Mouse (Mus musculus) embryo, embryonic 9.5 days (tissue): ENCODE measurements around the gene Rnf227.
"Not testable (repeated sequence)": the region's sequence is repeated elsewhere in the genome, so short reads cannot be mapped to it uniquely, and the experiment has no call there.

Experiments
- DNase-seq: peaks from one replicate; pipeline ENCODE4 v3.0.0-alpha.2; 2017; ENCODE audit errors: extremely low spot score

The Rnf227 gene

DNA sequence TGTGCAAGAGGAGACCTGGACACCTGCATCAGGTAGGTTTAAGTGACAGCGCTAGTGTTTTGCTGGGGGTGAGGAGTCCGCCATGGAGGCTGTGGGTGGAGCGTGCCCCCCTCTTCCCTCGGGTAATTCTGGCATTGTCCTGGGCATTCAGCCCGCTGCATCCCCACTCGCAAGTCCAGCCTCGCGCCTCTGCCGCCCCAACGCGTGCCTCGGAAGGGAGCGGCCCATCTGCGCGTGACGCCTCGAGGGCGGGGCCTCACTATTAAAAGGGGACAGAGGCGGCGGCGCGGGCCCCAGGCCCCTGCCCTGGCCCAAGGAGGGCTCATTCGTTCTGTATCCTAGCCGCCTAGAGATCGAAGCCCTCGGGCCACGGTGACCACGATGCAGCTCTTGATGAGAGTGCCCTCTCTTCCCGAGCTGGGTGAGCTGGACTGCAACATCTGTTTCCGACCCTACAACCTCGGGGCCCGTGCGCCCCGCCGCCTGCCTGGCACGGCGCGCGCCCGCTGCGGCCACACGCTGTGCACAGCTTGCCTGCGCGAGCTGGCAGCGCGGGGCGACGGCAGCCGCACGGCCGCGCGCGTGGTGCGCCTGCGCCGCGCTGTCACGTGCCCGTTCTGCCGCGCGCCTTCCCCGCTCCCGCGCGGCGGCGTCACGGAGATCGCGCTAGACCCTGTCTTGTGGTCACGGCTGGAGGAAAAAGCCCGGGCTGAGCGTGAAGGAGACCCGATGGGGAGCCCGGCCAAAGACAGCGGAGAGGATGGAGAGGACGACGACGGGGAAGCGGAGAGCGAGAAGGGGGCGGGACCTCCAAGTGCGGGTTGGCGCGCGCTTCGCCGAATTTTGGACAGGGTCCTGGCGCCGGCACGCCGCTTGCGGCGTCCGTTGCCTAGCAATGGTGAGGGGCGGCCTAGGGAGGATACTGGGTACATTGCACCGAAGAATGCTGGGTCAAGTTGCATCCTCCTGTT is at the start of gene Rnf227:
TSS of gene Rnf227 (plus strand) at position 301 of the 971 bp plus-strand sequence.
- DNase-seq, result peak; percentile 84

DNA sequence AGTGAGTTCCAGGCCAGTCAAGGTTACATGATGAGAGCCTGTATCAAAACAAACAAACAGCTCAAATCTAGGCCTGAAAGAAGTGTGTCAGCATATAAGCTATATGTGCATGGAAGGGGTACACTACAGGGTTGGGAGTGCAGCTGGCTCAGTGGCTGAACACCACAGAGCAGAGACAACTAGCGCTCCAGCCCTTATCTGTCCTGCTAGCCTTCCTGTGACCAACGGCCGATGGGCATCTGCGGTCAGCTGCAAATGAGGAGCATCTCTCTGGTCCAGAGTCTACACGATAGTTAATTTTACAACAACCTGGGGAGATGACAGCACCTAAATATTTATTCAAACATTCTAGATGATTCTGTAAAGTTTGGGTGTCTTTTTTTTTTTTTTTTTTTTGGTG is 49.1 kb upstream of the Rnf227 start:
- DNase-seq, result no peak

DNA sequence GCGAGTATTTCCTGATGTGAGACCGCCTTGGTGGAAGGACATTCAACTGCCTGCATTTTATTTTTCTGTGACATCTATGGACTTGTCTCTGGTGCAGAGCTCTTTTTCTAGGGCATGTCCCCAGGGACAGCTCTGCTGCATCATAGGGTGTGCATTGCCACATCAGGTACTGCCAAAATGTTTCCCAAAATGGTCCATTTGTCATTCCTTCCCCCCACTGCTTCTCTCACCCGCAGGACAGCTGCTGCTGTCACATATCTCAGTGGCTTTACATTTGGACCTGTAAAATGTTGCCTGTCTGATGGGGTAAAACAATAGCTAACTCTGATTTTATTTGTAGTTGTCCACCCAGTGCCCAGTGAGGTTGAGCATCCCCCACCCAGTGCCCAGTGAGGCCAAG is 45.0 kb upstream of the Rnf227 start:
- no peak for DNase-seq

DNA sequence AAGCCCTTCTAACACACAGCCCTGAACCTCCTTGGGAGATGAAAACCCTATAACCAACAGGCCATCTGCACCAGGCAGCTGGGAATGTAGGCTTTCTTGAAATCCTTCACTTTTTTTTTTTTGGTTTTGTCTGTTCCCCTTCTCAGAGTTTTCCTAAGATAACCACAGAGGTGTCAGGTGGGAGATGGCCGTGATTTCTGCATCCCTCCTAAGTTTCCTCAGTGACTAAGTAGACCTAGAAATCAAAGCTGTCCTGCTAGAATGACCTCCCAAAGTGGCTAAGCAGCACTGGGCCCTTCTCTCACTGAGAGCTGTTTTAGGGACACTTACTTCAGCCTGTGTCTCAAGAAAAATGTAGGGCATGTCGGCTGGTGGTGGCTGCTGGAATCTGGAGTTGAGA is 42.5 kb upstream of the Rnf227 start:
- no peak for DNase-seq

DNA sequence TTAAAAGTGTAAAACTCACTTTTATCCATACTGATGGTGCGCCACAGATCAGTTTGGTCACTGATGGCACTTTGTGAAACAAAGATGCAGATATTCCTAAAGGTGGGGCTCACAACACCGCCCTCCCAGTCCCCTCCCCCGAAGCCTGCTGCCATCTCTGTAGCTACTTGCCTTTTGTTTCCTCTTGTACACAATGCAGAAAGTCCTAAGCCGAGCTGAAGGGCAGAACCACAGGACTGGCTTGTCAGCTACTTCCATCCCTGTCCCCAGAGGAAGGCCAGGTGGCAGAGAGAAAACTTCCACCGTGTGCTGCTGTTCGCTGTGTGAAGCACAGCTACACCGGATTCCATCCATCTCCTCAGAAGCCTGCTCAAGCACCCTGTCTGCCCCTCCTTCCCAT is 42.0 kb upstream of the Rnf227 start:
- DNase-seq, result no peak

DNA sequence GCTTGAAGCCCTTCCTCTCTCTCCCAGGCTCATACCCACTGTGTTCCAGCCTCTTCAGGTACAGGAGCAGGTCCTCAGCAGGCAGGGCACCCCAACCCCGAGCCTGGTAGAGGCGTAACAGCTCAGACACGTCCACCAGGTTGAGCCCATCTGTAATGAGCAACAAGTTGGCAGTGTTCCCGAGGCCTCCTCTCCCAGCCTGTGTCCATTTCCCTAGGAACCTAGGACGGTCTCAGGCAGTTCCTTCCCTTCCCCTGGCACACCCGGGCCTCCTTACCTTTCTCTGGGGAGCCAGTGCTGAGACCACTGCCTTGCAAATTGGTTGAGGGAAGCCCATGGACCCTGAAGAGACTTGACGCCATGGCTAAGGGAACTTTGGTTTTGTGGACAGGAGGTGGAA is 37.4 kb upstream of the Rnf227 start:
- DNase-seq, result no peak

DNA sequence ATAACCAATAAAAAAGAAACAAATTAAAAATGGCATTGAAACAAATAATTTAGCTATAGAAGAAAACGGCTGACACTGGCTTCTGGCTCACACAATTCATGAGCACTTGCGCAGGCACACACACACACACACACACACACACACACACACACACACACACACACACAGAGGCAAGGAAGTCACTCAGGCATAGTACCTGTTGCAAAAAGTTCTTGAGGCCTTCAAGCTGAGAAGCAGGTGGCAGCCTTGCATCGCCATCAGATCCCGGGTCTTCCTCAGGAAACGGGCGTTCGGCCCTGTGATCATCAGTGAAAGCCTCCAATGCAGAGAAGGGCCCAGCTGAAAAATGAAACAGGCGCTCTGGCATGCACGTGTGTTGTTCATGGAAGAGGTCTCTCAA is 35.0 kb upstream of the Rnf227 start:
- DNase-seq, result no peak

DNA sequence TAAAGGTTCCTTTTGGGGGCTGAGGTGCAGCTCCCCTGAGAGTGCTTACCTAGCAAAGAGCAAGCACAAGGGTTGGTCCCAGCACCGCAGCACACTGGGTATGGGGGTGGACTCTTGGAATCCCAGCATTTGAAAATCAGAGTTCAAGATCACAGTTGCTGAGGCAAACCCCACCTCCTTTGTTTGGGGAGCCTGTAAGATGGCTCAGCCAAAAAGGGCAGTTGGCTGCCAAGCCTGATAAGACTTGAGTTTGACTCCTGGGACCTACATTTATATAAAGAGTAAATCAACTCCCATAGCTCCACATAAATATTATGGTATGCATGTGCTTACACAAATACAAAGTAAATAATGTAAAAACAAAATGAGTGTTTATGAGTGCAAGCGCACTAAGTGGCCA is 34.2 kb upstream of the Rnf227 start:
- DNase-seq, result no peak

DNA sequence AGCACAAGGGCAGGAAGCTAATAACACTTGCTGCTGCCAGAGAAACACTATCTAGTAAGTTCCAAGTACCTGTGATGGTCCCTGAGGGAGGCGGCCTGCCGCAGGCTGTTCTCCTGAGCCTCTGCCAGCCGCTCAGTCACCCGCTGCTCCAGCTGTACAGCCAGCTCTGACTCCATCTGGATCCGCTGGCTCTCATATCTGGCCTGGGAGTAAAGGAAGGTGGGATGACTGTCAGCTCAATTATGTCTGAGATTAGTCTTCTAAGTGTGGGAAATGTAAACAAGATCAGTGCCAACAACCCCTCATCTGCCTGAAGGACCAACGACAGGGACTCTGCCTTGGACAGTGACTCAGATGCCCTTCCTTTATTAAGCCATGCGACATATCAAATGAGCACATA is 29.0 kb upstream of the Rnf227 start:
- no peak for DNase-seq

DNA sequence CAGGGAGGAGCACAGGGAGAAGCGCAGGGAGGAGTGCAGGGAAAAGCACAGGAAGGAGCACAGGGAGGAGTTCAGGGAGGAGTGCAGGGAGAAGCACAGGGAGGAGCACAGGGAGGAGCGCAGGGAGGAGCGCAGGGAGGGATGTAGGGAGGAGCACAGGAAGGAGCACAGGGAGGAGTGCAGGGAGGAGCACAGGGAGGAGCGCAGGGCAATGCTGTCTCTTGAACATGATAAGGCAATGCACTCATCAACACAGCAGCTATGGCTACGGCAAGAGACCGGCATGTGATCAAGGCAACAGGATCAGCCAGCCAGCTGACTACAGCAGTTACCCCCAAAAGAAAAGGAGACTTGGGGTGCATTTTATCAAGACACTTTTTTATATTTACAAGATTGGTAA is 23.9 kb upstream of the Rnf227 start:
- DNase-seq, result no peak

DNA sequence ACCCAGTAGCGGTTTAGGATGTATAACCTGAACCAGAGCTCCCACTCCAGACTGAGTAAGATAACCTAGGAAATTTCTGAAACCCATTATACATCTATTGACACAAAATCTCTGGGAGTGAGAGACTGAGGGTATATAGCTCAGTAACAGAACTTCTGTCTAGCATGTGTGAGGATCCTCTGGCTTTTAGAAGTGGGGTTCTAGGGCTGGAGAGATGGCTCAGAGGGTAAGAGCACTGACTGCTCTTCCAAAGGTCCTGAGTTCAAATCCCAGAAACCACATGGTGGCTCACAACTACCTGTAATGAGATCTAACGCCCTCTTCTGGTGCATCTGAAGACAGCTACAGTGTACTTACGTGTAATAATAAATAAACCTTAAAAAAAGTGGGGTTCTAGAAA is 22.3 kb upstream of the Rnf227 start:
- not testable (repeated sequence) for DNase-seq

DNA sequence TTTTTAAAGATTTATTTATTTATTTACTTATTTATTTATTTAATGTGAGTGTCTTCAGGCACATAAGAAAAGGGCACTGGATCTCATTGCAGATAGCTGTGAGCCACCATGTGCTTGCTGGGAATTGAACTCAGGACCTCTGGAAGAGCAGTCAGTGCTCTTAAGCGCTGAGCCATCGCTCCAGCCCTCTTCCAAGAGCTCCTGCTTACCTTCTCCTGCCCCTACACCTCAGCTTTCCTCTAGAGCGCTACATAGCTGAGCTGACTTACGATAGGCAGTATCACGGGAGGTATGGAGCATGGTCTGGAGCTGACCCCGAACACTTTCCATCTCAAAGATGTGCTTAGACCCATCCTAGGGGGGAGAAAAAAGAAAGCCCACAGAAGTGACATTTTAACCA is 18.7 kb upstream of the Rnf227 start:
- DNase-seq, result no peak

DNA sequence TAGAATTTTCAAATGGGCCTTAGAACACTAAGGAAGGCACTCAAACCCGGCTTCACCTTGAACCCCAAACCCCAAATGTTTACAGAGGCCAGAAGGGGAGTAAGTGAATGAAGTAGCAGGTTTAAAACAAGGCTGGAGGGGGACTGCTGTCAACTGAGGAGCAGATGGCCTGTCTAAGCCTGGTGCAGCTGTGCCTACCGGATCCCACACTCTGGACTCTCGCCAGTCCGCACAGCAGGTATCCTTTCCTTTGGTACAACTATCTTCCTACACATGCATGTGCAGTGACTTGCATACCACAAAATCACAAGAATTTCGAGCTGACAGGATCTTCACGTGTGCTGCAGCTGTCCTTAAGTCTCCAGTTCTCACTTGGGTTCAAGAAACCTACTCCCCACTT is 18.3 kb upstream of the Rnf227 start:
- DNase-seq, result no peak

DNA sequence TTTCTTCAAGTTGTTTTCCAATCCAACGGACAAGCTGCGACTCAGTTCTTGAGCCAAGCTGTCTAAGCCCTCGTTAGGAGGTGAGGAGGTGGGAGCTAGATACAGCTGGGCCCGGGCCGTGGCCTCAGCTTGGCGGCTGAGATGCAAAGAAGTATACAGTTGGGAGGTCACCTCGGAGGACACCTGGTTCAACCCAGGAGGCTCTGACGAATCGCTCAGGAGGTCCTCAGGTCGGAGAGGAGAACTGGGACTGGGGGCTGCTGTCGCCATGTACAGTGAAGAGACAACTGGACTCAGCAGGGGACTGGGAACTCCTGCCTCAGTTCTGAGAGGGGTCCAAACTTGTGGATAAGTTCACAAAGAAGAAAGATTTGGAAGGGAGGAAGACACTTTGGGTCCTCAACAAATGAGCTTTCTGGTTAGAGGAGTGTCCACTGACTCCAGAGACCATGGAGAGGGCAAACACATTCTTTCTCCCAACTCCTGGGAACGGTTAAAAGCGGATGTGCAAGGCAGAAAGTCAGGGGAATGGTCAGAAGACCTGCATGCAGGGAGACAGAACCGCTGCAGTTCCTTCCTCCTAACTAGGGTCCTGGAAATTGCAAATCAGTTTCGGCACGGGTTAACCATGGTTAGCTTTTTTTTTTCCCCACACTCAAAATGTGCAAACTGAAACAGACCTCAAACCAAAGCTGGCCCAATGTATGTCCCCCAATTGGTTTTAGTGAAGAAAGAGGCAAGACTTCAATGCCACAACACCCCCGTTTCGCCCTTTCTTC is 17.4 kb upstream of the Rnf227 start:
- DNase-seq, result peak; percentile 28

DNA sequence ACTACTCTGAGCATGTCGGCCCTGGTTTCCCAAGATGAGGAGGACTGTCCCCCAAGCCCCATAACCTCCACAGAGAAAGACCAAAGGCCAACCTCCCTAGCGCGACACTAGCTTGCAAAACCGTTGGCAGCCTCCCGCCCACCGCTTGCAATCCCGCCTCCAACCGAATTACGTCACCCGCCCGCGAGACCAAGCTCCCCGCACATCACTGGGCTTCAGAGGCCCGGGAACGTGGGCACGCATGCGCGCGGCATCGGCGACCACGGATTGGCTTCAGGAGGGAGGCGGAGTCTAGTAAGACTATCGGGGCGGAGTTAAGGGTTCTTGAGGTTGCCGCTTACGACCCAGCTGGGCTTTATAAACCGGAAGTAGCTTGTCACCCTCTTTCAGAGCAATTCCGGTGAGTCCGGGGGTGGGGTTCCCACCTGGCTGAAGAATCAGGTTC is 16.6 kb upstream of the Rnf227 start, which contains the start of the genes Cntrob and Trappc1:
TSS of gene Cntrob (minus strand) at position 109 of the 445 bp plus-strand sequence.
TSS of gene Trappc1 (plus strand) at position 314 of the 445 bp plus-strand sequence.
- DNase-seq, result peak; percentile 99

DNA sequence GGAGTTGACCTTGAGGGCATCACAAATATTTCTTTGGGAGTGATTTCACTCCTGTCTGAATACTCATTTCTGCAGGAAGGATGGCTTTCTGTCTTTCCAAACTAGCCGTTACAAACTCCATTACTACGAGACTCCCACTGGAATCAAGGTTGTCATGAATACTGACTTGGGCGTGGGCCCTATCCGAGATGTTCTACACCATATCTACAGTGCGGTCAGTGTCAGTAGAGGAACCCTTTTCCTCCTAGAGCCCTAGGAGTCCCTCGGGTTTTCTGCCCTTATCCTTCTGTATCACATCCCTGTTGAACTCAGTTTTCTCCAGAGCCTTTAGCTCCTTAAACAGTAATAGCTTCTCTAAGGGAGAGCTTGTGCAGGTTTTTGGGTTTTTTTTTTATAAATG is 15.5 kb upstream of the Rnf227 start:
- no peak for DNase-seq

DNA sequence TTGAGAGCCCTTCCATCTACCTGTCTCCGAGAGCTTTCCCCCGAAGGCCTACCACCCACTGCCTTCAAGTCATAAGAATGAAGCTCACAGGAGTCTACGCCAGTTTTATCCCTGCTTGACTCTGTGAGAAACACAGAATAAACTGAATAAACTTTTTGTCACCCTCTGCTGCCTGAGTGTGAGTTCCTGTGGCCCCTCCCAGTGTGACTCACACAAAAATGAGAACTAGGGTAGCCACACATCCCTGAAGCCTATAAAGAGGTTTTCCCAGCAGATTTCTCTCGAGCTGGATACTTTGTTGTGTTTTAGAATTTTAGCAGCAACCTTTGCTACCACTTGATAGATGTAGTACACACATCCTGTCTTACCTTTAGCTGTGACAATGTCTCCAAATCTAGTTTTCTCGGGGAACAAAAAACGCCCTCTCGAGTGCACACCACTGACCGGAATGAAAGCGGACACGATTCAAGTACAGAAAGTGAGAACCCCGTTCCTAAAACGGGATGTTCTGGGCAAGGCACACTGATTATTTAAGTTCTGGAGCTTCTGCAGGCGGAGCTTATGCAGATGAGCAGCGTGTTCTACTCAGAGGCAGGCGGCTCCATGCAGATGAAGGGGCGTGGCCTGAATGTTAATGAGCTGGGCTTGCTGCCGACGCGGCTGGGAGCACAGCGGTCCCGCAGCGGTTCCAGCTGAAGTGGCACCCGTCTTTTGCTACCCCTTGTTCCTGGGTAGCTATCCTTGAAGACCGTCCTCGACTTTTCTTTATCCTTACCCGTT is 14.4 kb upstream of the Rnf227 start, which contains the start of gene Kcnab3:
TSS of gene Kcnab3 (plus strand) at position 631 of the 780 bp plus-strand sequence.
- peak; percentile 74 for DNase-seq

DNA sequence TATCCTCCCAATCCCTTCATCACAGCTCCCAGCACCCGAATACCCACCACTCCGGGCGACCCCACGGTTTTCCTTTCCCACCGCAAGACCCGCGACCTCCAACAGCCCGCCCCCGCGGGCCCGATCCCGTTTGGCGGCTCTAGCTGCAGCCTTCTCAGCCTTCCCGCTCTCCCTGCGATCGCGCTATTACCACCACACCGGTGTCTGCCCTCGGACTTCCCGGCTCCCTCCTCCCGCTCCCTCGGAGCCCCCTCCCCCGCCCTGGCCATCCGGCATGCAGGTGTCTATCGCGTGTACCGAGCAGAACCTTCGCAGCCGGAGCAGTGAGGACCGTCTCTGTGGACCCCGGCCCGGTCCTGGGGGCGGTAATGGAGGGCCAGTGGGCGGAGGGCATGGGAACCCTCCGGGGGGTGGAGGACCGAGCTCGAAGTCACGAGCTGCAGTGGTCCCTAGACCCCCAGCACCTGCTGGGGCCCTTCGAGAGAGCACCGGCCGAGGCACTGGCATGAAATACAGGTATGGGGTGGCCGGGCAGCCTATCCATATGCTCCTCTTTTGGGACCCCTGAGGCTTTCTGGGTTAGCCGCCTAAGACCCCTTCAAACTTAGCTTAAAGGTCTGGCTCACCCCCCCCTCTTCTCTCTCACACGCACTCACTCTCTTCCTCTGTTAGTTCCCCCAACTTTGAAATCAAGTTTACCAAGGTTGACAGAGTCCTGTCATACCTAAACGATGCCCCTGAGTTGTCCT is 13.7 kb upstream of the Rnf227 start:
- DNase-seq, result no peak

DNA sequence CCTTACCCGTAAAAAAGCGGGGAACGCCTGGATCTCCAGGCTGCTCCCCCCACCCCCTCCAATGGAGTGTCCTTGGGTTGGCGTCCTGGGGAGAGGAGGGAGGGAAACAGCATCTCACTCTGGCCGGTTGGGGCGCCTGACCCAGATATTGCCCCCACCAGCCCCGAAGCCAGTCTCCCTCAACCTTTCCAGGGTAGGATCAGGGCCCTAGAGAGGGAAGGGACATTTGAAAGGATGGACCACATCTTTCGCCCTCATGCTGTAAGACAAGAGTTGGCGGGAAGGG is 13.2 kb upstream of the Rnf227 start:
- DNase-seq, result no peak

DNA sequence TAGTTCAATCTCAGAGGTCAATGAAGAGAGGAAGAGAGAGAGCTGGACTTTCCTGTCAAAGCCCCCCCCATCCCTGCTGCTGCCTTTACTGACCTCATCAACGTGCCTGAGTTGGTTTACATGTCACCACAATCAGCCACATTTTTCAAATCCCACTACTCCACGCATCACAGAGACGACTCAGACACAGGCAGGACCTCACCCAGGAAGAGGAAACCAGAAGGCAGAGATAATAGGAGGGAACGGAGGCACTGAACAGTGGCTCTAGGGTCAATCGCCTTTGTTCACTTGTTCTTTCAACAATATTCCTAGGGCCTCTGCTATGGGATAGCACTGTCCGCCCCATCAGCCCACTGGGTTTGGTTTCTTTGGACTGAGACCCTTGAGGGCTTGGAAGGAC is 12.6 kb upstream of the Rnf227 start:
- DNase-seq, result no peak

DNA sequence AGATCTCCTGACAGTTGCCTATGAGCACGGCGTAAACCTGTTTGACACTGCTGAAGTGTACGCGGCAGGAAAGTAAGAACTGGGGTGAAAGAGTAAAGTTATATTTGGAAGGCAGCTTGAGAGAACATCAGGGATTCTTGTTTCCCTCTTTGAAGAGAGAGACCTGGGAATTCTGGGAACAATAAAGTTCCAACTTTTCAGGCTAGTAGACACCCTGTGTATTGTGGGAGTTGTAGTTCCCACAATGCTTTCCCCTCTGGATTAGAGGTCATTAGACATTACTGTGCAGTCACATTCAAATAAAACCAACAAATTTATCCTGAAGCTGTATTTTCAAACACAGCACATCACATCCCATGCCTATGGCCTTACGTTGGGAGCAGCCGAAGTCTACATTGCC is 11.7 kb upstream of the Rnf227 start:
- no peak for DNase-seq
